Mouse (Mus musculus) stomach, postnatal 0 days (tissue): ENCODE data around the gene Dnaic1. TPM values are rescaled to one million over a fixed set of nuclear protein-coding genes. Genes with fewer than 3 reads are reported as not detected.
"Not testable (repeated sequence)": the region's sequence is repeated elsewhere in the genome, so short reads cannot be mapped to it uniquely, and the experiment has no call there.

Experiments
- ATAC-seq: fragments of 200-750 bp; cut with Nextera tagmentation; 2 replicates; pipeline ENCODE4 v1.8.0; 2017; ENCODE audit not compliant: low FRiP score, low TSS enrichment
- DNase-seq: peaks from one replicate; pipeline ENCODE4 v3.0.0-alpha.2; 2016; ENCODE audit warnings: low spot score
- H3K27ac ChIP-seq: fragments of 300-500 bp; sonication (generic); replicated peaks from 2 replicates; pipeline ENCODE4 v1.5.1; 2014; ENCODE audit warnings: mild to moderate bottlenecking, control low read depth
- H3K27me3 ChIP-seq: fragments of 300-500 bp; sonication (generic); 2 replicates; pipeline ENCODE4 v1.6.1; 2014; ENCODE audit warnings: low read length; ENCODE audit not compliant: control insufficient read depth, insufficient read depth
- H3K36me3 ChIP-seq: fragments of 300-500 bp; sonication (generic); 2 replicates; pipeline ENCODE4 v1.6.1; 2014; ENCODE audit warnings: low read length, mixed read lengths; ENCODE audit not compliant: control insufficient read depth, insufficient read depth
- H3K4me1 ChIP-seq: fragments of 300-500 bp; sonication (generic); replicated peaks from 2 replicates; pipeline ENCODE4 v1.6.1; 2014; ENCODE audit warnings: antibody characterized with exemption; ENCODE audit not compliant: control insufficient read depth, insufficient read depth
- H3K4me2 ChIP-seq: fragments of 300-500 bp; sonication (generic); replicated peaks from 2 replicates; pipeline ENCODE4 v1.6.1; 2014; ENCODE audit warnings: low read depth, mild to moderate bottlenecking, control low read depth, moderate library complexity
- H3K4me3 ChIP-seq: fragments of 300-500 bp; sonication (generic); 2 replicates; pipeline ENCODE4 v1.5.1; 2014; ENCODE audit warnings: low read depth, low read length, control low read depth
- H3K9ac ChIP-seq: fragments of 300-500 bp; sonication (generic); 2 replicates; pipeline ENCODE4 v1.6.1; 2014; ENCODE audit warnings: mild to moderate bottlenecking, low read length, control low read depth, mixed read lengths
- H3K9me3 ChIP-seq: fragments of 300-500 bp; sonication (generic); 2 replicates; pipeline ENCODE4 v1.6.1; 2016; ENCODE audit warnings: low read length; ENCODE audit not compliant: control insufficient read depth
- CTCF ChIP-seq: IDR thresholded peaks from 2 replicates; pipeline ENCODE4 v1.5.1; 2016; ENCODE audit warnings: antibody characterized with exemption, low read depth, mild to moderate bottlenecking, moderate library complexity
- EP300 ChIP-seq: optimal IDR thresholded peaks from 2 replicates; pipeline ENCODE3; 2016; ENCODE audit warnings: antibody characterized with exemption
- WGBS: fragments of 180-500 bp; shearing (Covaris S2); extraction: QIAGEN DNeasy Blood & Tissue Kit; methylation state at CpG from one replicate; pipeline ENCODE4 v1.1.7; 2014; 5-methylcytosine and 5-hydroxymethylcytosine counted together
- polyA plus RNA-seq: library from polyadenylated mRNA; unstranded; fragments of >200 nt; fragmentation: Nextera tagmentation; extraction: Ambion mirVana; gene quantifications from 2 replicates; pipeline ENCODE4 v1.2.1, GENCODE M21; 2015

The Dnaic1 gene
- polyA plus RNA-seq, 1 experiment from 2014 or later: 6.0 TPM

DNA sequence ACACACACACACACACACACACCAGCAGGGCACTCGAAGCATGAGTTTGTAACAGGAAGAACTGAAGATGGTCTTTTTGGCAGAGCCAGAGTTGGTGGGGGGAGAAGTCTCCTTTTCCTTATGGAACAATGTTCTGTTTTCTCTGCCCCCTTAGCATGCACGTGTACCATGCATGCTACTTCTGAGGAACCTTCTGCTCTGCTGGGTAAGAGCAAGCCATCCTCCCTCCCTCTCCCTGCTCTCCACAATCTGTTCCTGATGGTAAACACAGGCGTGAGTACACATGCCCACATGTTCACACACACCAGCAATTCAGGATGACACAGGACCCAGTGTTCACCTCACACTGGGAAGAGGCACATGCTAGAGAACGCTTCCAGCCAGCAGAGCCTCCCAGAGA, 111.6 kb downstream of the Dnaic1 start:
- 65% methylated on average over 4 of the region's 4 CpGs for WGBS

DNA sequence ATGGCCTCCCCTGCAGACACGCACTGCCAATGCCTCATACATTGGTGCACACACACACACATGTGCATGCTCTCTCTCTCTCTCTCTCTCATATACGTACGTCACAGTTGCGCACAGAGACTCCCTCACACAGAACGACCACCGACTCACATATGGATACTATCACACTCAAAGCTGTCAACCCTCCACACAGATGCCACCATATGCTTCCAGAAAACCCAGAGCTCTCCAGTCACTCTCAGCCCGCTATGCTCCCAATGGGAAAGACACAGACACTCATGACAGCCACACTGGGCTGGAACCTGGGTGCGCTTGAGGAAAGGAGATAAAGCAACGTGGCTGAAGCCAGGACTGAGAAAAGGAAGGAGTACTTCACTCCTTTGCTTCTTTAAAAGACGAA, 112.4 kb downstream of the Dnaic1 start:
- H3K27ac ChIP-seq: no peak overlapping the region
- ATAC-seq: no peak
- TF ChIP-seq CTCF (no peak), EP300 (no peak)

More for the DNA sequence above, 111.6 kb downstream of the Dnaic1 start:
- H3K9me3 ChIP-seq: no peaks in the 10 kb centered on the region
- H3K36me3 ChIP-seq: no peaks in the 10 kb centered on the region
- H3K9ac ChIP-seq: no peak overlapping the region
- H3K4me2 ChIP-seq: no peak overlapping the region
- no peak for DNase-seq
- no peak overlapping the region for H3K27ac ChIP-seq
- H3K4me3 ChIP-seq: no peak overlapping the region
- ATAC-seq: no peak
- H3K4me1 ChIP-seq: 0 out of 2 replicates have a peak, but pooled peaks cover 2% of the 10 kb centered on the region
- no peaks in the 10 kb centered on the region for H3K27me3 ChIP-seq
- TF ChIP-seq EP300: no peak
- TF ChIP-seq CTCF: no peak

DNA sequence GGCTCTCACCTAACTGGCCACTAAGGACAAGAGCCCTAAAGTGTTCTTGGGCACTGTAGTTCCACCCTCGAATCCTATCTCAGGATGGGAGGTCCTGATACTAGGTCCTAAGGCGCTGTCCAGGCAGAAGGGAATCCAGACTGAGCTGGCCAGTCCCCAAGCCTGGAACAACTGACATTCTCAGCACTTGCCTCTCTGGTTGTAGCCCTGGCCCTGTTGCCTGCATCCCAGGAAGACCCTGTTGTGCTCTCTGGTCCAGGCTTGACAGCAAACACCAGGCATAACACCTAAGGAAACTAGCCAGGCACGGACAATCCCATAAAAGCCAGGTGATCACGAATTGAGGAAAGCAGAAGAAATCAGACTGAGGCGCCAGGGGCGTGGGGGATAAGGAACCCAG, 113.2 kb downstream of the Dnaic1 start:
- no peak for ATAC-seq
- 33% methylated on average over 6 of the region's 6 CpGs for WGBS

More for the DNA sequence above, 112.4 kb downstream of the Dnaic1 start:
- Histone ChIP-seq H3K4me1 (0 out of 2 replicates have a peak, but pooled peaks cover 1% of the 10 kb centered on the region), H3K9ac (no peak overlapping the region), H3K4me3 (no peak overlapping the region), H3K36me3 (no peaks in the 10 kb centered on the region), H3K9me3 (no peaks in the 10 kb centered on the region), H3K27me3 (no peaks in the 10 kb centered on the region), H3K4me2 (no peak overlapping the region)
- no peak for DNase-seq
- 74% methylated on average over 10 of the region's 10 CpGs for WGBS

DNA sequence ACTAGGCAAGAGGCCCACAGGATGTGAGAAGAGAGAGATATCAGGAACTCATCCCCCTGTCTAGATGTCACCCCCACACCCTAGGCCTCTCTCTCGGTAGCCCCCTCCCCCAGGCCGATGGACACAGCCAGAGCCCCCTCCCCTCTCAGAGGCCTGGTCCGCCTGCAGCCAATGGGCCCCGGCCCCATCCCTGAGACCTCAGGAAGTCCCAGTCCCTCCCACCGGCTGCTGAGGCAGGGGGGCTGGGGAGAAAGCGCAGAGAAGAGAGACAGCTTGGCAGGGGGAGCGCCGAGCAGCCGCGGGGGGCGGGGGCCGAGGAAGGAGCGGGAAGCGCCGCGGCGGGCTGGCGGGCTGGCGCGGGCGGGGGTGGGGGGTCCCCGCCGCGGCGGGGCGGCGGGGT, 113.7 kb downstream of the Dnaic1 start:
- H3K4me3 ChIP-seq, H3K4me2 ChIP-seq, H3K36me3 ChIP-seq, H3K27me3 ChIP-seq, H3K27ac ChIP-seq, H3K9ac ChIP-seq, H3K4me1 ChIP-seq, DNase-seq, H3K9me3 ChIP-seq: not testable (repeated sequence)
- 0% methylated on average over 8 of the region's 27 CpGs for WGBS
- peak; percentile 20; the same call in 1 of the 2 replicates for ATAC-seq

More for the DNA sequence above, 113.2 kb downstream of the Dnaic1 start:
- Histone ChIP-seq H3K9ac (no peak overlapping the region), H3K4me3 (no peak overlapping the region), H3K9me3 (no peaks in the 10 kb centered on the region), H3K27me3 (no peaks in the 10 kb centered on the region), H3K36me3 (no peaks in the 10 kb centered on the region), H3K4me2 (no peak overlapping the region), H3K4me1 (no peaks in the 10 kb centered on the region), H3K27ac (no peak overlapping the region)
- TF ChIP-seq CTCF (no peak), EP300 (no peak)
- DNase-seq: no peak

DNA sequence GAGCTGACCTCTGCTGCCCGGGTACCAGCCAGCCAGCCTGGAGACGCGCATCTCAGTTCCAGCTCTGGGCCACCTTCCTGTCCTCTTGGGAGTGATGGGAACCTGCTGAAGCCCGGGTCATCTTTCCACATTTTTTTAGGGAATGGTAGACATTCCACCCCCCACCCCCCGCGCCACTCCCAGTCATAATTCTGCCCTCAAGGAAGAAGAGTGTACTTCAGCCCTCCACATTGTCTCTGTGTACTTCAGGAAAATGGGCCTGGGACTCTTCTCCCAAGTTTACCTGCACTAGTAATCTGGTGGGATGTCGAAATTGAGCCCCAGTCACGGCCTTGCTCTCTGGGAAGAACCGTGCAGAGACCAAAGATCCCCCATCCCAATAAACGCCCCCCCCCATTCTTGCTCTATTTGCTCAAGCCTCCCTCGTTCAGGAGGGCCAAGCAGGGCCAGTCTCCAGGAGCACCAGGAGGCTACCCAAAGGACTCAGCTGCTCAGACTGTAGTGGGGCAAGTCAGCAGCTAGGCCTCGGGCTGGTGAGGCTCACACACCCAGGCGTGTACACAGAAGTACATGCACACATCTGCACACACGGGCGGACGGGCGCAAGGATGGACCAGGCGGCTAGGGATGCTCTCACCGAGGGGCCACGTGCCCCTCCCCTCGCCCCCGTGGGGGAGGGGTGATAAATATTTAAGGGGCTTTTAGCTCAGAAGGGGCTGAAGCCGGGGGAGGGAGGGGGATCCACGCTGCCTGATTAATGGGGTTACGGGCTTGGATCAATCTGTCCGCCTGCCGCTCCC, 114.8 kb downstream of the Dnaic1 start:
- ATAC-seq: peak; percentile 46; the same call in 1 of the 2 replicates
- not testable (repeated sequence) for H3K36me3 ChIP-seq, H3K4me3 ChIP-seq, H3K9me3 ChIP-seq, DNase-seq, H3K9ac ChIP-seq, H3K27me3 ChIP-seq, H3K4me1 ChIP-seq, H3K4me2 ChIP-seq, H3K27ac ChIP-seq
- 14% methylated on average over 22 of the region's 27 CpGs for WGBS

DNA sequence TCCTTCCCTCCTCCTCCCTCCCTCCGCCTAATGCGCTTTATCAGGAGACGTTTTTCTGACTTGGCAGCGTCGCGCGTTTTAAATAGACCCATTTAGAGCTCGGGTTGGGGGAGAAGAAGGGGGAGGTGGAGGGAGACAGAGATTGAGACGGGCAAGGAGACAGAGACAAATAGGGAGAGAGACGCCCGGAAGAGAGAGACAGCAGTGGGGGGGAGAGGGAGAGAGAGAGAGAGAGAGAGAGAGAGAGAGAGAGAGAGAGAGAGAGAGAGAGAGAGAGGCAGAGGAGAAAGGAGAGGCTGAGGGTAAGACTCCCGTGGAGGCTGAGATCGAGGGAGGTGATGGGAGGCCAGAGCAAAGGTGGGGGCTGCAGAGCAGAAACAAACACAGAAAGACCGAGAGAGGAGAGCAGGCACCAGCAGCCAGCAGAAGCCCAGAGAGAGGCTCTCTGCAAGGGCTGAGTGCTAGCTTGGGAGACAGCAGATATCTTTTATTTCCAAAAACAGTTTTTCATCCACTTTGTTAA, 115.4 kb downstream of the Dnaic1 start:
- not testable (repeated sequence) for H3K4me3 ChIP-seq, H3K27me3 ChIP-seq, H3K9ac ChIP-seq, H3K4me2 ChIP-seq, ATAC-seq, DNase-seq, H3K36me3 ChIP-seq, H3K27ac ChIP-seq, H3K4me1 ChIP-seq, H3K9me3 ChIP-seq
- under 1% methylated on average over 13 of the region's 14 CpGs for WGBS

DNA sequence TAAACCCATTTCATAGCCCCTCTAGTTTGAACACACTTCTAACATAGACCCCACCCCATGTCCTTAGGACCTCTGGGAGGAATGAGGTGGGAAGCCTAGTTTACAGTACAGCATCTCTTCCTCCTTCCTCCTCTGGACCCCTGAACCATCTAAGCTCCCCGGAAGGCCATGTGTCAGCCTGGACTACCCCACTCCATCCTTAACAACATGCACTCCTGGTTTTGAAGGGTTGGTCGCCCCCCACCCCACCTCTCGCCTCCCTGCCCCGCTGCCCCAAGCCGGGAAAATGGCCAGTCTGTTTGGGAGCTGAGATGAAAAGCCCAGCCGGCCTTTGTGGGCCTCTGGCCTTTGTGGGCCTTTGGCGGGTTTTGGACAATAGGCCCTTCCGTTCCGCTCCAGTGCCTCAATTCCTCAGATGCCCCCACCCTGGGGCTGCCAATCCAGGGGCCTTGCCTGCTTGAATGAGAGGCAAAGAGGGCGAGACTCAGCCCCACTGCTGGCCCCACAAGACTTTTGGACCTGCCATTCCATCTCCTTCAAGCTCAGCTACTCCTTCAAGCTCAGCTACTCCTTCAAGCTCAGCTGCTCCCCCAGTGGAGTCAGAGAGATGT, 116.4 kb downstream of the Dnaic1 start:
- H3K4me2 ChIP-seq, H3K36me3 ChIP-seq, H3K9ac ChIP-seq, ATAC-seq, H3K4me3 ChIP-seq, H3K4me1 ChIP-seq, H3K27me3 ChIP-seq, H3K27ac ChIP-seq, DNase-seq, H3K9me3 ChIP-seq: not testable (repeated sequence)
- WGBS: 47% methylated on average over 9 of the region's 10 CpGs
